Mouse (Mus musculus) heart, embryonic 14.5 days (tissue): Measurements from ENCODE around the gene Abcb9. TPM values are rescaled to one million over a fixed set of nuclear protein-coding genes. Genes with fewer than 3 reads are reported as not detected.

Source experiments
- ATAC-seq: fragments of 200-750 bp; cut with Nextera tagmentation; 2 replicates; pipeline ENCODE4 v1.8.0; 2017; ENCODE audit warnings: low read depth, moderate TSS enrichment; ENCODE audit not compliant: insufficient number of reproducible peaks, insufficient read depth, low FRiP score
- H3K27ac ChIP-seq, 2 experiments: fragments of 200-500 bp in 1 of 2; fragments of 300-500 bp in 1 of 2; sonication (generic) in 1 of 2; replicated peaks in 1 of 2; 2 replicates each; pipeline ENCODE4 v1.5.1; 2012 to 2014; ENCODE audit warnings: low read depth in 2 of 2, low read length in 2 of 2, control low read depth in 1 of 2, mild to moderate bottlenecking in 1 of 2, mixed read lengths in 1 of 2; ENCODE audit not compliant: control insufficient read depth in 1 of 2, insufficient read depth in 1 of 2
- H3K27me3 ChIP-seq: fragments of 300-500 bp; sonication (generic); 2 replicates; pipeline ENCODE4 v1.6.1; 2014; ENCODE audit warnings: mild to moderate bottlenecking, low read length, control low read depth; ENCODE audit not compliant: control insufficient read depth, insufficient read depth
- H3K36me3 ChIP-seq: fragments of 300-500 bp; sonication (generic); 2 replicates; pipeline ENCODE4 v1.6.1; 2014; ENCODE audit warnings: mild to moderate bottlenecking, control low read depth, low read length, mixed read lengths; ENCODE audit not compliant: control insufficient read depth, insufficient read depth
- H3K4me1 ChIP-seq, 2 experiments: fragments of 200-500 bp in 1 of 2; fragments of 300-500 bp in 1 of 2; sonication (generic) in 1 of 2; 2 replicates each; pipeline ENCODE4 v1.6.1; 2012 to 2014; ENCODE audit warnings: low read length in 2 of 2, control low read depth in 1 of 2, mixed read lengths in 1 of 2; ENCODE audit not compliant: control insufficient read depth in 2 of 2, insufficient read depth in 2 of 2
- H3K4me2 ChIP-seq: fragments of 300-500 bp; sonication (generic); 2 replicates; pipeline ENCODE4 v1.6.1; 2014; ENCODE audit warnings: mild to moderate bottlenecking, low read length
- H3K4me3 ChIP-seq, 2 experiments: fragments of 200-500 bp in 1 of 2; fragments of 300-500 bp in 1 of 2; sonication (generic) in 1 of 2; 2 replicates each; pipeline ENCODE4 v1.5.1; 2012 to 2014; ENCODE audit warnings: low read length in 2 of 2, mild to moderate bottlenecking in 2 of 2, control low read depth in 1 of 2, low read depth in 1 of 2, moderate library complexity in 1 of 2; ENCODE audit not compliant: control insufficient read depth in 1 of 2, insufficient read depth in 1 of 2
- H3K9ac ChIP-seq: fragments of 300-500 bp; sonication (generic); 2 replicates; pipeline ENCODE4 v1.6.1; 2014; ENCODE audit warnings: mild to moderate bottlenecking, low read length
- H3K9me3 ChIP-seq: fragments of 300-500 bp; sonication (generic); 2 replicates; pipeline ENCODE4 v1.6.1; 2016; ENCODE audit warnings: low read length, control low read depth; ENCODE audit not compliant: control insufficient read depth
- WGBS: fragments of 180-500 bp; shearing (Covaris S2); extraction: QIAGEN DNeasy Blood & Tissue Kit; methylation state at CpG from one replicate; pipeline ENCODE4 v1.1.7; 2014; 5-methylcytosine and 5-hydroxymethylcytosine counted together
- polyA plus RNA-seq: library from polyadenylated mRNA; unstranded; fragments of >200 nt; fragmentation: Nextera tagmentation; extraction: Ambion mirVana; gene quantifications from 2 replicates; pipeline ENCODE4 v1.2.1, GENCODE M21; 2014

The Abcb9 gene
- polyA plus RNA-seq, 1 experiment from 2014 or later = 0.97 TPM

DNA sequence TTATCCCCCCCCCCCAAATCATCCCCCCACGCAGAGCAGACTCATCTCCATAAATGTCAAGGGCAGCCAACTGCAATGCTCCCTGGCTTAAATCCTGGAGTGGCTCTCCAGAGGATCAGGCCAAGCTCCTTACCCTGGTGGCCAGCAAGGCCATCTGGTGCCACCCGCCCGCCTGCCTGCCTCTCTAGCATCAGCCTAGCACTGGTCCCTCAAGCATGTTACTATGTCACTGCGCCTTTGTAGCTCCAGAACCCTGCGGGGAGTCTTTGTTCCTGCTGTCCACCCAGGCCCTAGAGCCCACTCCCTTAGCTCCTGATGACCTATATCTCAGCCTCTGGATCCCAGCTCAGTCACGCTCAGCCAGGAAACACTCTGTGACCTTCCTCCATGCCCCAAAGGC is 70.9 kb downstream of the Abcb9 start:
- Histone ChIP-seq H3K4me3 (no peak overlapping the region), H3K4me1 (peaks cover 55 to 83% of the 10 kb centered on the region in 2 experiments), H3K9ac (peak overlapping the region; percentile 62), H3K9me3 (no peaks in the 10 kb centered on the region), H3K36me3 (peaks cover 13% of the 10 kb centered on the region), H3K27me3 (no peaks in the 10 kb centered on the region), H3K4me2 (0 out of 2 replicates have a peak overlapping the region, but pooled peaks have one; percentile 4), H3K27ac (peak overlapping the region in 1 of 2 experiments; percentile 85; a peak in 1 of 4 replicates)
- no peak for ATAC-seq
- WGBS = 61% methylated on average over 6 of the region's 6 CpGs

GRCm38 (mm10) chr5:124022365-124022764 is 73.2 kb downstream of the Abcb9 start:
- H3K27me3 ChIP-seq = no peaks in the 10 kb centered on the region
- no peak overlapping the region for H3K4me3 ChIP-seq
- 24% methylated on average over 7 of the region's 7 CpGs for WGBS
- H3K27ac ChIP-seq = no peak overlapping the region; a peak in 1 of 4 replicates
- no peak overlapping the region for H3K4me2 ChIP-seq
- no peak overlapping the region for H3K9ac ChIP-seq
- H3K9me3 ChIP-seq = no peaks in the 10 kb centered on the region
- ATAC-seq = no peak
- H3K36me3 ChIP-seq = peaks cover 13% of the 10 kb centered on the region
- H3K4me1 ChIP-seq = peaks cover 52 to 83% of the 10 kb centered on the region in 2 experiments

DNA sequence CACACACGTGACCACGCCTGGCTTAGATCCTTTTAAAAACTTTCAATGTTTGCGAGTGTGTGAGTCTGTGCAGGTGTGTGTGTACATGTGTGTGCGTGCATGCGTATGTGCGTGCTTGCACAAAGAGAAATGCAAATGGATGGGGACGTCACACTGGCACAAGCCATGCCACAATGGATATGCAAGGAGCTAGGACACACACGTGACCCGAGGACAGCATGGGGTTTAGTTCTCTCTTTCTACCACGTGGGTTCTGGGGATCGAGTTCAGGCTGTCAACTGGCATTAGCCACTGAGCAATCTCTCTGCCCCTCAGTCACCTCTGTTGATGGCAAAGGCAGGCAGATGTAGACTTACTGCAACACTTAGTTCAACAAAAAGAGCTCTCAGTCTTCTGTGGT is 73.9 kb downstream of the Abcb9 start:
- Histone ChIP-seq H3K9me3 (no peaks in the 10 kb centered on the region), H3K27me3 (no peaks in the 10 kb centered on the region), H3K4me2 (no peak overlapping the region), H3K4me1 (peaks cover 54 to 83% of the 10 kb centered on the region in 2 experiments), H3K27ac (no peak overlapping the region), H3K9ac (no peak overlapping the region), H3K36me3 (peaks cover 13% of the 10 kb centered on the region), H3K4me3 (no peak overlapping the region)
- 88% methylated on average over 11 of the region's 11 CpGs for WGBS
- ATAC-seq = no peak

- H3K27me3 ChIP-seq = no peaks in the 10 kb centered on the region
- peaks cover 52 to 83% of the 10 kb centered on the region in 2 experiments for H3K4me1 ChIP-seq
- H3K9me3 ChIP-seq = no peaks in the 10 kb centered on the region
- 91% methylated on average over 11 of the region's 11 CpGs for WGBS
- no peak overlapping the region for H3K4me3 ChIP-seq
- no peak overlapping the region for H3K9ac ChIP-seq
- H3K27ac ChIP-seq = no peak overlapping the region
- H3K4me2 ChIP-seq = no peak overlapping the region
- ATAC-seq = no peak
- peaks cover 10% of the 10 kb centered on the region for H3K36me3 ChIP-seq
Observed at GRCm38 (mm10) chr5:124021148-124021547, 74.5 kb downstream of the Abcb9 start.

DNA sequence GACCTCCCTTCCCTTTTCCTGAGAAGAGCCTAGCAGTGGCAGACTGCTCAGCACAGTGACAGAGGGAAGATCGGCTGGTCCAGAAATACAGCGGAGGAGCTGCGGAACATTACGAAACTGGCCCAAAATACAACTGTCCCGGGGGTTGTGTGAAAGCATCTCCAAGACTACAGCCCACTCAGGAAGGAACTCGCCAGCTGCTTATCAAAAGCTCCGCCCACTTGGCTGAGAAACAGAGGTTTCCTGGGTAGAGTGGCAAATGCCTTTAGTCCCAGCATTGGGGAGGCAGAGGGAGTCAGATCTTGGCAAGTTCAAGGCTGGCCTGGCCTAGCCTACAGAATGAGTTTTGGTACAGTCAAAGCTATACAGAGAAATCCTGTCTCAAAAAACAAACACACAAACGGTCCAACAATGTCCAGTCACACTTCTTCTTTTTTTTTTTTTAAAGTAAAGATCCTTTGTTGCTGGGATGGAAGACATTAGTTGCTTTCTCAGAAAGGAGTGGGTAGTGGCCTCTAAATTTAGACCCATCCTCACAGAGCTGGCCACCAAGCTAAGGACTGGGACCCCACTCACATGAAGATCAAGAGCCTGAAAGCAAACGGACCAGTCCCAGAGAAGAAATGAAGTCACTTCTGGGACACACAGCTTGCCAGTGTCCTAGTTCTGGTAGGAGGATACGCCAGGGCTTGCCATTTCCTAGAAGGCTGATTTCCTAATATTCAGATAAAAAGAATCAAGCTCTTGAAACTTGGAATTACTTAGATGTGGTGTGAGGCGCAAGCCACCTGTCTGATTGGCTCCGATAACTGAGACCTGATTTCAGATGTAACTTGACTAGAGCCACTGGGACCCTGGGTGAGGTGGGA is 76.0 kb downstream of the Abcb9 start:
- H3K27me3 ChIP-seq = no peaks in the 10 kb centered on the region
- peaks cover 48 to 83% of the 10 kb centered on the region in 2 experiments for H3K4me1 ChIP-seq
- peaks cover 10% of the 10 kb centered on the region for H3K36me3 ChIP-seq
- no peak overlapping the region; the same call in 1 of the 2 replicates for H3K9ac ChIP-seq
- H3K27ac ChIP-seq = peak overlapping the region; percentile 46 to 59; a peak in 3 of 4 replicates
- ATAC-seq = peak; percentile 32; the same call in 1 of the 2 replicates
- H3K9me3 ChIP-seq = no peaks in the 10 kb centered on the region
- no peak overlapping the region for H3K4me3 ChIP-seq
- 41% methylated on average over 12 of the region's 12 CpGs for WGBS
- H3K4me2 ChIP-seq = peak overlapping the region; percentile 33

- WGBS = 78% methylated on average over 9 of the region's 9 CpGs
- H3K36me3 ChIP-seq = peaks cover 10% of the 10 kb centered on the region
- peak overlapping the region in 1 of 2 experiments; percentile 59; a peak in 1 of 4 replicates for H3K27ac ChIP-seq
- H3K4me2 ChIP-seq = peak overlapping the region; percentile 33; the same call in 1 of the 2 replicates
- H3K9ac ChIP-seq = peak overlapping the region; percentile 16; the same call in 1 of the 2 replicates
- H3K4me1 ChIP-seq = peaks cover 55 to 86% of the 10 kb centered on the region in 2 experiments
- ATAC-seq = no peak
- no peaks in the 10 kb centered on the region for H3K27me3 ChIP-seq
- no peak overlapping the region for H3K4me3 ChIP-seq
- no peaks in the 10 kb centered on the region for H3K9me3 ChIP-seq
Observed at GRCm38 (mm10) chr5:124018651-124019050, 76.9 kb downstream of the Abcb9 start.

GRCm38 (mm10) chr5:124017941-124018340 is 77.7 kb downstream of the Abcb9 start:
- Histone ChIP-seq H3K4me2 (peak overlapping the region; percentile 23; the same call in 1 of the 2 replicates), H3K27me3 (no peaks in the 10 kb centered on the region), H3K9ac (peak overlapping the region; percentile 2; the same call in 1 of the 2 replicates), H3K9me3 (no peaks in the 10 kb centered on the region), H3K4me3 (no peak overlapping the region), H3K36me3 (peaks cover 10% of the 10 kb centered on the region), H3K27ac (peak overlapping the region in 1 of 2 experiments; percentile 53; a peak in 2 of 4 replicates), H3K4me1 (peaks cover 60 to 86% of the 10 kb centered on the region in 2 experiments)
- ATAC-seq = no peak
- WGBS = 39% methylated on average over 9 of the region's 9 CpGs
